Mouse (Mus musculus) midbrain, embryonic 12.5 days (tissue): ENCODE measurements around the gene Dedd. TPM values are rescaled to one million over a fixed set of nuclear protein-coding genes. Genes with fewer than 3 reads are reported as not detected.
"Not testable (repeated sequence)": the region's sequence is repeated elsewhere in the genome, so short reads cannot be mapped to it uniquely, and the experiment has no call there.

Source experiments
- ATAC-seq: fragments of 200-750 bp; cut with Nextera tagmentation; 2 replicates; pipeline ENCODE4 v1.8.0; 2017; ENCODE audit warnings: low read depth, moderate TSS enrichment, moderate library complexity; ENCODE audit not compliant: low FRiP score
- H3K27ac ChIP-seq: fragments of 300-500 bp; sonication (generic); replicated peaks from 2 replicates; pipeline ENCODE4 v1.5.1; 2016; ENCODE audit warnings: mild to moderate bottlenecking
- H3K27me3 ChIP-seq: fragments of 300-500 bp; sonication (generic); 2 replicates; pipeline ENCODE4 v1.6.1; 2016; ENCODE audit warnings: mild to moderate bottlenecking
- H3K36me3 ChIP-seq: fragments of 300-500 bp; sonication (generic); 2 replicates; pipeline ENCODE4 v1.6.1; 2016
- H3K4me1 ChIP-seq: fragments of 300-500 bp; sonication (generic); 2 replicates; pipeline ENCODE4 v1.6.1; 2016
- H3K4me2 ChIP-seq: fragments of 300-500 bp; sonication (generic); replicated peaks from 2 replicates; pipeline ENCODE4 v1.6.1; 2016; ENCODE audit warnings: mild to moderate bottlenecking, moderate library complexity
- H3K4me3 ChIP-seq: fragments of 300-500 bp; sonication (generic); 2 replicates; pipeline ENCODE4 v1.5.1; 2016; ENCODE audit warnings: mild to moderate bottlenecking
- H3K9ac ChIP-seq: fragments of 300-500 bp; sonication (generic); replicated peaks from 2 replicates; pipeline ENCODE4 v1.6.1; 2016; ENCODE audit warnings: mild to moderate bottlenecking, moderate library complexity
- H3K9me3 ChIP-seq: fragments of 300-500 bp; sonication (generic); 2 replicates; pipeline ENCODE4 v1.6.1; 2016; ENCODE audit warnings: mild to moderate bottlenecking
- WGBS: fragments of 180-500 bp; shearing (Covaris S2); methylation state at CpG from one replicate; pipeline ENCODE4 v1.1.7; 2016; 5-methylcytosine and 5-hydroxymethylcytosine counted together
- polyA plus RNA-seq: library from polyadenylated mRNA; unstranded; fragments of >200 nt; fragmentation: Nextera tagmentation; extraction: Ambion mirVana; gene quantifications from 2 replicates; pipeline ENCODE4 v1.2.1, GENCODE M21; 2016

Gene Dedd
- polyA plus RNA-seq, 1 experiment from 2014 or later = 51.9 TPM

DNA sequence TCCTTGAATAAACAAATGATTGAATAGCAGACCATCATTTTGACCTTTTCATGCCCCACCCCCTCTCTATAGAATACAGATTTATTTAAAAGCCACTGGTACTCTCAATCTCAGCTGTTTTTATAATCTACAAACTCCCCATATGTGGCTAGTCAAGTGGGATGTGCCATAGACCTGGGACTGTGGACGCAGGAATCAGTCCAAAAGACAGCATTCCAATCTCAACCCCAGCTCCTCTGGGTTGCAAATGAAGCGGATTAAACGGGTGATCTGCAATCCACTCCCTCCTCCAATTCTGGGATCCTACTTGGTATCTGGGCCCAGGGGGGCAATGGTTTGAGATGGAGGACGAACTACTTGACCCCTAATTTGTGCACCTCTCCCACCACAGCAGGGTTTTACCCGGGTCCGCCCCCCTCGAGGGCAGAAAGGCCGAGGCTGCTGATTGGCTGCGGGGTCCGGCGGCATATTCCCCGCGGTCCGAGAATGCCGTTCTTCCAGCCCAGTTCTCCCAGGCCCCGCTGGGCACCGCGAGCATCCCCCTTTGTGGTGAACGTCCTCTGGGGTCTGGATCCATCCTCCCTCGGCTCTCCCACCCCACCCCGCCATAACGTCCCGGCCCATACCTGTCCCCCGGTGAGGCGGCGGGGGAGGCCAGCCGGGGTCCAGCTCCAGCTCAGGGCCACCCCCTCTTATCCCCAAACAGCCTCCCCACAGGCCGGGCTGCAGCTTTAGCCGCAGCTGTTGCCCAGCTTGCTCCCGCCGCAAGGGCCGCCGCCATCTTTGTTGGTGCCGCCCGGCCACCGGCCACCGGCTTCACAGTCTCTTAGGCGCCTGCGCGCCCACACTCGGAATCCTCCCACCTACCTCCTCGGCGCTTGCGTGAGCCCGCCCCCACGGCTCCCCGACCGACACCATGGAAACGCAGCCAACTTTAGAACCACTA, 41.5 kb upstream of the Dedd start, which contains the start of gene Usp21:
Usp21 (minus strand) TSS at position 856 of the 946 bp plus-strand sequence.
- WGBS = under 1% methylated on average over 49 of the region's 49 CpGs
- peak; percentile 95 for ATAC-seq

DNA sequence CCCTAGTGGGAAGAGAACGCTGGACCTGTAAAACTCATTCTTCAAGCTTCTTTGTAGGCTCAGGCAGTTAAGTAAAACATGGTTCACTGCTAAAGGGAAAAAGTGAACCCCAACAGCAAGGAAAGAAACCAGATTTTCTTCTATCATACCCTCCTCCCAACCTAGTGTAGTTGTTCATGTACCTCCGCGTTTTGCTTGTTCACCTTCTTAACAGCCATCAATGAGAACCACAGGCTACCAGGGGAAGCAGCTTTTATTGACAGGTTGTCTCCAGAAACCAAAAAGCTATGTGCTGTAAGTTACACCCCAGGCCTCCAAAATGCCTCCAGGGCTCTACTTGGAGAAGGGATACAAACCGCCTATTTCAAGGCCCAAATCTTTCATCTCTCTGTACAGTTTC, 40.6 kb upstream of the Dedd start:
- Histone ChIP-seq H3K27me3 (no peaks in the 10 kb centered on the region), H3K4me3 (peak overlapping the region; percentile 71), H3K9ac (0 out of 2 replicates have a peak overlapping the region, but pooled peaks have one; percentile 21), H3K36me3 (peaks cover 49% of the 10 kb centered on the region), H3K9me3 (no peaks in the 10 kb centered on the region), H3K27ac (peak overlapping the region; percentile 62), H3K4me1 (peaks cover 21% of the 10 kb centered on the region), H3K4me2 (peak overlapping the region; percentile 58)
- WGBS = 72% methylated on average over 4 of the region's 4 CpGs
- no peak for ATAC-seq

More for the DNA sequence above, 41.5 kb upstream of the Dedd start, which contains the start of gene Usp21:
- Histone ChIP-seq H3K36me3 (peaks cover 57% of the 10 kb centered on the region), H3K4me1 (peaks cover 18% of the 10 kb centered on the region), H3K9ac (peak within 1 kb of the TSS; percentile 93), H3K9me3 (no peaks in the 10 kb centered on the region), H3K27me3 (no peaks in the 10 kb centered on the region), H3K4me3 (peak within 1 kb of the TSS; percentile 71), H3K4me2 (peak within 1 kb of the TSS; percentile 58), H3K27ac (peak within 1 kb of the TSS; percentile 96)

DNA sequence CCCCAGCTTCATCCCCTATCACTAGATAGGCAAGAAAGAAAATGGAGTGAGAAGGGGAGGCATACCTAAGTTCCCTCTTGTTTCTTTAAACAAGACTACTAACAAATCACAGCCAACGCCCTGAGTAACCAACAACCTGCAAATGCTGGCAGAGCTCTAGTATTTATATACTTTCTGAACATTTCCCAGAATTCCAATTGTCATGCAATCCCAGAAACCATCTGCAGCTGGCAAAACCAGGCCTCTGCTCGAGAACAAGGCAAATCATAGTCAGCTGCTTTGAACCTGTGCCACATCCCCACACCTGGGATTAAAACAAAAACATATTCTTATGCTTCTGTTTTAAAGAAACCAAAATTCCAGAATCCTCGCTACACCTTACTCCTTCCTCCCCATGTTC, 35.6 kb upstream of the Dedd start:
- Histone ChIP-seq H3K4me3 (no peak overlapping the region), H3K4me1 (peaks cover 11% of the 10 kb centered on the region), H3K36me3 (peaks cover 17% of the 10 kb centered on the region; the same call in 1 of the 2 replicates), H3K9me3 (no peaks in the 10 kb centered on the region), H3K9ac (no peak overlapping the region; the same call in 1 of the 2 replicates), H3K4me2 (peak overlapping the region; percentile 74), H3K27ac (no peak overlapping the region), H3K27me3 (peaks cover 22% of the 10 kb centered on the region)
- no peak for ATAC-seq
- WGBS = 91% methylated on average over 3 of the region's 3 CpGs

DNA sequence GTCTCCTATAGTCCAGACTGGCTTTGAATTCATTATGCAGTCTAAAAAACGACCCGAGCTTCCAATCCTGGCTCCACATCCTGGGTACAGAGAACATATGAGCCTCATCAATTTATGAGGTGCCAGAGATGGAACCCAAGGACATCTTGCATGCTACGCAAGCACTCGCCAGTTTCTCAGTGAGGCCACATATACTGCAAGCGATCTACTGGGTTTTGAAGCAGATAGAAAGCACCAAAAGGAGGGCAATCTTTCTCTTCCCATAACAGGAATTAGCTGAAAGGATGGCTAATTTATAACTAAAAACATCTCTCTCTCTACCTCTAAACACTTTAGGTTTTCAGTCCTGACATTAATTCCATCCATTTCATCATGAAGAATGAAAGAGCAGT, 35.0 kb upstream of the Dedd start:
- Histone ChIP-seq H3K9ac (peak overlapping the region; percentile 78), H3K4me1 (peaks cover 9% of the 10 kb centered on the region; the same call in 1 of the 2 replicates), H3K27me3 (peaks cover 27% of the 10 kb centered on the region), H3K4me2 (peak overlapping the region; percentile 74), H3K9me3 (no peaks in the 10 kb centered on the region), H3K27ac (peak overlapping the region; percentile 93), H3K4me3 (peak overlapping the region; percentile 79), H3K36me3 (peaks cover 11% of the 10 kb centered on the region; the same call in 1 of the 2 replicates)
- ATAC-seq = no peak
- 59% methylated on average over 5 of the region's 5 CpGs for WGBS

DNA sequence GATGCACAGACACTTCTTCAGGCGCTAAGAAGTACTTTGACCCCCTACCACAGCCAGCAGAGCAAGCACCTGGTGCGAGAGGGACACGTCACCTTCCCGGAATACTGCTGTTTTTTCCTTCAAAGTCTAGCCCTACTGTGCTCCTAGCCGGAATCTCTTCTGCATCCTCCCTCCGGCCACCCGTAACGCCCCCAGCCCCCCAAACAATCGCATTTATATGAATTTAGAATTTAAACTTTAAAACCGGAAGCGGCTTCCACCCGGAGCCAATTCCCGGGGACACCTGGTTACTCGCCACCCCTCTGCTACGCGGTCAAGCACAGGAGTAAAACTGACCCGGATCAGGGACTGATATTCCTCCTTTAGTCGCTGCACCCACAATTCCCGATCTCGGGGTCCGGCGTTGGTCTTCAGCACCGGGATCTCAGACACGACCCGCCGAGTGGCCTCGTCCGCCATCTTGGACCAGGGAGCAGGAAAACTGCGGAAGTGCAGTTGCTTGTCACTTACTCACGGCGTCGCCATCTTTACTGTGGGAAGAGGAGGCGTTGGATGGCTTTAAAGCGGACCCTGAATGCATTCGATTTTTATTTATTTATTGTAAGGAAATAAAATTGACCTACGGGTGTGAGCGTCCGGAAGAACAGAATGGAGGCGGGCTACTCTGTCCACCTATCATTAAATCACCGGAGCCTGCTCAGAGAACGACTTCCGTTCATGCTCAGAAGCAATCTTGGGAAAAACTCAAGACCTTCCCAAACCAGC, 34.5 kb upstream of the Dedd start, which contains the start of gene Ufc1:
Ufc1 (minus strand) TSS at position 727 of the 765 bp plus-strand sequence.
- WGBS = under 1% methylated on average over 42 of the region's 42 CpGs
- Histone ChIP-seq H3K9me3 (no peaks in the 10 kb centered on the region), H3K4me3 (peak within 1 kb of the TSS; percentile 79), H3K27ac (peak within 1 kb of the TSS; percentile 93), H3K36me3 (peaks cover 5% of the 10 kb centered on the region; the same call in 1 of the 2 replicates), H3K4me2 (peak within 1 kb of the TSS; percentile 74), H3K9ac (peak within 1 kb of the TSS; percentile 78), H3K4me1 (peaks cover 9% of the 10 kb centered on the region; the same call in 1 of the 2 replicates), H3K27me3 (peaks cover 28% of the 10 kb centered on the region)
- peak; percentile 82 for ATAC-seq

DNA sequence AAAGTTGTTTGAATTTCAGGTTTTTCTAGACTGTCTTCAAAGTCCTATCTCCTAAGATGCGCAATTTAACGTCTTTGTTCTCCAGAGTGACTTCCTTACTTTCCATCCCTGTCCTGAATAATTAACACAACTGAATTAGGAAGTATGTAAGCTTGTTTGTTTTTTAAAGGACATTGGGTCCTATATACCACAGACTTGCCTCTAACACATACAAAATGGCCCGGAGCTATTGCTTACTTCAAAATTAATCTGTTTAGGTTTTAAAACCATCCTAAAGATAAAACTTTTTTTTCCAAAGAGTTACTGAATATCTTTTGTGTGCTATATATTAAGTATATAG, 33.9 kb upstream of the Dedd start:
- ATAC-seq = peak; percentile 35
- peak overlapping the region; percentile 93 for H3K27ac ChIP-seq
- peak overlapping the region; percentile 74 for H3K4me2 ChIP-seq
- no peaks in the 10 kb centered on the region for H3K9me3 ChIP-seq
- no peaks in the 10 kb centered on the region for H3K36me3 ChIP-seq
- H3K4me1 ChIP-seq = peaks cover 9% of the 10 kb centered on the region; the same call in 1 of the 2 replicates
- H3K9ac ChIP-seq = peak overlapping the region; percentile 78; the same call in 1 of the 2 replicates
- peak overlapping the region; percentile 79 for H3K4me3 ChIP-seq
- 16% methylated on average over 3 of the region's 3 CpGs for WGBS
- peaks cover 28% of the 10 kb centered on the region for H3K27me3 ChIP-seq

DNA sequence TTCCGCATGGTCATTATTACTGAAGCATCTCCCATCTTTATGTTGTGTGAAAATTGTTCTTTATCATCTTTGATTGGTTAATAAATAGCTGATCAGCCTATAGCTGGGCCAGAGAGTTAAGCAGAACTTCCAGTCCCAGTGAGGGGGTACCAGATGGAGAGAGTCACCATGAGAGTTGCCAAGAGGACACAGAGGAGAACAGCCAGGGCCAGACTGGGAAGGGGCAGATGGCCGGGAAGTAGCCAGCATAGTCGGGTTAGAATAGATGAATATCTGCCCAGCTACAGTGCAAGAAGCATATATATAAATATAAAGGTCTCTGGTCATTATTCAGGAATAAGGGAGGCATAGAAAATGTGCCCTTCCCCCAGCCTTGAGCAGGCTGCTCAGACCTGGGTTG, 30.7 kb upstream of the Dedd start:
- H3K9ac ChIP-seq = no peak overlapping the region
- no peaks in the 10 kb centered on the region for H3K9me3 ChIP-seq
- no peak overlapping the region for H3K4me3 ChIP-seq
- no peak overlapping the region for H3K27ac ChIP-seq
- H3K27me3 ChIP-seq = peaks cover 28% of the 10 kb centered on the region
- peaks cover 7% of the 10 kb centered on the region; the same call in 1 of the 2 replicates for H3K4me1 ChIP-seq
- H3K36me3 ChIP-seq = no peaks in the 10 kb centered on the region
- ATAC-seq = no peak
- H3K4me2 ChIP-seq = no peak overlapping the region
- 77% methylated on average over 3 of the region's 3 CpGs for WGBS

DNA sequence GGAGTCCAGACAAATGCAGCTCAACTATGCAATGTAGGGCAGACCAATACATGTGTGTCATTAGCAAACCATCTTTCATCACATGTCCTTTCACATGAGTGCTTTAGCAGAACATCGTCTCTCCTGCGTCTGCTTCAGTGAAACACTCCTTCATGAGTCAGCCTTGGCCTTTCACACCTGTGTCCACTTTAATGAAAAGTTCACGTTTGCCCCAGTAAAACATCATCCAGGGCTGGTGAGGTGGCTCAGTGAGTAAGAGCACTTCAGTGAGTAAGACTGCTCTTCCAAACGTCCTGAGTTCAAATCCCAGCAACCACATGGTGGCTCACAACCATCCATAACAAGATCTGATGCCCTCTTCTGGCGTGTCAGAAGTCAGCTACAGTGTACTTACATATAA, 22.8 kb upstream of the Dedd start:
- not testable (repeated sequence) for H3K4me2 ChIP-seq, H3K27ac ChIP-seq, H3K27me3 ChIP-seq, H3K36me3 ChIP-seq, ATAC-seq, H3K4me3 ChIP-seq, H3K9ac ChIP-seq, H3K9me3 ChIP-seq, H3K4me1 ChIP-seq
- 76% methylated on average over 5 of the region's 5 CpGs for WGBS

DNA sequence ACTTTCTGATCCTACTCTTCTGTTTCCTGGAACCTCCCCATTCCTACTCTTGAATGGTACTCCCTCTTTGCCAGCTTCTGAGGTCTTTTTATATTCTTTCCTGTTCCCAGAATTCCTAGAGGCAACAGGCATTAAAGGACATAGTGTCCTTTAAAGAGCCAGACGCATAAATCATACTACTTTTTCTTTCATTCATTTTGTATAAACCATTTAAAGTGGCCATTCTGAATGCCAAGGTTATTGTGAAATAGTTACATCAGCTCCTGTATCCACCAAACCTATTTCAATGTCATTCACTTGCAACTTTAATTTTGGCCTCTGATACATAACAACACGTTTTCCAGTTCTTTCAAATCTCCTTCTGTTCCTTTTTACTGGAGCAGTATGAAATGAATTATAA, 19.6 kb upstream of the Dedd start:
- Histone ChIP-seq H3K4me1 (no peaks in the 10 kb centered on the region), H3K36me3 (no peaks in the 10 kb centered on the region), H3K27me3 (0 out of 2 replicates have a peak, but pooled peaks cover 4% of the 10 kb centered on the region), H3K4me3 (no peak overlapping the region), H3K27ac (no peak overlapping the region), H3K9ac (no peak overlapping the region), H3K9me3 (no peaks in the 10 kb centered on the region), H3K4me2 (no peak overlapping the region)
- no peak for ATAC-seq
- WGBS = 73% methylated on average over 2 of the region's 2 CpGs

DNA sequence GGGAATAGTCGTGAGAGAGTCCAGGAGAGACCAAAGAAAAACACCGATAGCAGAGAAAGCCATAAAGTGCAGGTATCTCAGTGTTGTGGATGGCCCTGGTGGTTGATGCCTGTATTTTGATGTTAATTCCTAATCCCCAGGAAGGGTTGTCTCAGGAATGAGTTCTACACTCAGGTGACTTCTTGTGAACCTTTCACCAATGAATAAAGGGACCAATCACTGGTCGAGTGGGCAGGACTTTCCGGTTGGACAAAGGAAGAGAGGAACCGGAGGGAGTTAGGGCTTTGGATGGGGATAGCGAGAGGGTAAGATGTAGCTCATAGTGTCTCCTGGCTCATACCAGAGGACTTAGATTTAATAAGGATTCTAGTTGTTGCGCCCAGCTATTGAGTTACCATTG, 9.2 kb upstream of the Dedd start:
- ATAC-seq = no peak
- Histone ChIP-seq H3K4me1 (no peaks in the 10 kb centered on the region), H3K27me3 (no peaks in the 10 kb centered on the region), H3K27ac (no peak overlapping the region), H3K9me3 (no peaks in the 10 kb centered on the region), H3K9ac (no peak overlapping the region), H3K36me3 (no peaks in the 10 kb centered on the region), H3K4me2 (no peak overlapping the region), H3K4me3 (no peak overlapping the region)
- 13% methylated on average over 7 of the region's 7 CpGs for WGBS

DNA sequence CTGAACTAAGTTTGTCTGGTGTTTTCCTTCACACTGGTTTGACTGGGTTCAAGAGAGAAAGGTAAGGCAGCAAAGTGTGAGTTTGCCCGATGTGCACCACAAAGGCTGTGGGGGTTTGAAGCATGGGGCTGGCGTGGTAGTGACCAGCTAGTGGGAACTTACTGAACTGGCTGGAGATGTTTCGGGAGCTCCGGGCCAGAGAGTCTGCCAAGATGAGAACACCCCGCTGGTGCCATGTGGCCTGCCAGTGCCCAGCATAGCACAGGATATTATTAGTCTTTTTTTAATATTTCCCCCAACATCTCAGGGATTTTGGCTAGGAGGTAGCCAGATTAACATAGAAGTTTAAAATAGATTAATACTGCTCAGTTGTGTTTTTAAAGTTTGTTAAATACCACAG, 8.8 kb upstream of the Dedd start:
- H3K27me3 ChIP-seq = no peaks in the 10 kb centered on the region
- H3K4me1 ChIP-seq = no peaks in the 10 kb centered on the region
- no peak overlapping the region for H3K4me2 ChIP-seq
- H3K36me3 ChIP-seq = no peaks in the 10 kb centered on the region
- WGBS = 14% methylated on average over 5 of the region's 5 CpGs
- no peaks in the 10 kb centered on the region for H3K9me3 ChIP-seq
- no peak for ATAC-seq
- no peak overlapping the region for H3K4me3 ChIP-seq
- no peak overlapping the region for H3K9ac ChIP-seq
- H3K27ac ChIP-seq = no peak overlapping the region

DNA sequence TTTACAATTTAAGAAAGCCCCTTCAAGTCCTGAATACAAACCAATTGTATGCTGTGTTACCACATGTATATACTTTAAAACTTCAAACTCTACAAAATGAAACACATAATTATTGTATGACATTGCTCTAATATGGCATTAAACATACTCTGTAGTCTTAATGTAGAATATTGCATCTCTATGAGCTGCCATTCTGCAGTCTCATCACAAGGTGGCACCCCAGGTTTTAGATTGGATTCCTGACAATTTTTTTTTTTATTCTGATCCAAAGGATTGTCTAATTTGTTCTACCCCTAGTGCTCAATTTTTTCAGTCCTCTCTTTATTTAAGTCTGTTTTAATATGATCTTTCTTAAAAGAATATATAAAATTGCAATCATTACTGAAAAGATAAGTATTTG, 7.5 kb upstream of the Dedd start:
- no peaks in the 10 kb centered on the region for H3K36me3 ChIP-seq
- no peak overlapping the region for H3K4me3 ChIP-seq
- no peaks in the 10 kb centered on the region for H3K9me3 ChIP-seq
- H3K9ac ChIP-seq = no peak overlapping the region
- H3K4me1 ChIP-seq = no peaks in the 10 kb centered on the region
- no peak for ATAC-seq
- no peaks in the 10 kb centered on the region for H3K27me3 ChIP-seq
- no peak overlapping the region for H3K4me2 ChIP-seq
- H3K27ac ChIP-seq = no peak overlapping the region
